Mouse (Mus musculus) heart, embryonic 14.5 days (tissue): Measurements from ENCODE around the gene Polr2e. TPM values are rescaled to one million over a fixed set of nuclear protein-coding genes. Genes with fewer than 3 reads are reported as not detected.

Source experiments
- ATAC-seq: fragments of 200-750 bp; cut with Nextera tagmentation; 2 replicates; pipeline ENCODE4 v1.8.0; 2017; ENCODE audit warnings: low read depth, moderate TSS enrichment; ENCODE audit not compliant: insufficient number of reproducible peaks, insufficient read depth, low FRiP score
- H3K27ac ChIP-seq, 2 experiments: fragments of 200-500 bp in 1 of 2; fragments of 300-500 bp in 1 of 2; sonication (generic) in 1 of 2; replicated peaks in 1 of 2; 2 replicates each; pipeline ENCODE4 v1.5.1; 2012 to 2014; ENCODE audit warnings: low read depth in 2 of 2, low read length in 2 of 2, control low read depth in 1 of 2, mild to moderate bottlenecking in 1 of 2, mixed read lengths in 1 of 2; ENCODE audit not compliant: control insufficient read depth in 1 of 2, insufficient read depth in 1 of 2
- H3K27me3 ChIP-seq: fragments of 300-500 bp; sonication (generic); 2 replicates; pipeline ENCODE4 v1.6.1; 2014; ENCODE audit warnings: mild to moderate bottlenecking, low read length, control low read depth; ENCODE audit not compliant: control insufficient read depth, insufficient read depth
- H3K36me3 ChIP-seq: fragments of 300-500 bp; sonication (generic); 2 replicates; pipeline ENCODE4 v1.6.1; 2014; ENCODE audit warnings: mild to moderate bottlenecking, control low read depth, low read length, mixed read lengths; ENCODE audit not compliant: control insufficient read depth, insufficient read depth
- H3K4me1 ChIP-seq, 2 experiments: fragments of 200-500 bp in 1 of 2; fragments of 300-500 bp in 1 of 2; sonication (generic) in 1 of 2; 2 replicates each; pipeline ENCODE4 v1.6.1; 2012 to 2014; ENCODE audit warnings: low read length in 2 of 2, control low read depth in 1 of 2, mixed read lengths in 1 of 2; ENCODE audit not compliant: control insufficient read depth in 2 of 2, insufficient read depth in 2 of 2
- H3K4me2 ChIP-seq: fragments of 300-500 bp; sonication (generic); 2 replicates; pipeline ENCODE4 v1.6.1; 2014; ENCODE audit warnings: mild to moderate bottlenecking, low read length
- H3K4me3 ChIP-seq, 2 experiments: fragments of 200-500 bp in 1 of 2; fragments of 300-500 bp in 1 of 2; sonication (generic) in 1 of 2; 2 replicates each; pipeline ENCODE4 v1.5.1; 2012 to 2014; ENCODE audit warnings: low read length in 2 of 2, mild to moderate bottlenecking in 2 of 2, control low read depth in 1 of 2, low read depth in 1 of 2, moderate library complexity in 1 of 2; ENCODE audit not compliant: control insufficient read depth in 1 of 2, insufficient read depth in 1 of 2
- H3K9ac ChIP-seq: fragments of 300-500 bp; sonication (generic); 2 replicates; pipeline ENCODE4 v1.6.1; 2014; ENCODE audit warnings: mild to moderate bottlenecking, low read length
- H3K9me3 ChIP-seq: fragments of 300-500 bp; sonication (generic); 2 replicates; pipeline ENCODE4 v1.6.1; 2016; ENCODE audit warnings: low read length, control low read depth; ENCODE audit not compliant: control insufficient read depth
- WGBS: fragments of 180-500 bp; shearing (Covaris S2); extraction: QIAGEN DNeasy Blood & Tissue Kit; methylation state at CpG from one replicate; pipeline ENCODE4 v1.1.7; 2014; 5-methylcytosine and 5-hydroxymethylcytosine counted together
- polyA plus RNA-seq: library from polyadenylated mRNA; unstranded; fragments of >200 nt; fragmentation: Nextera tagmentation; extraction: Ambion mirVana; gene quantifications from 2 replicates; pipeline ENCODE4 v1.2.1, GENCODE M21; 2014

Polr2e gene
- polyA plus RNA-seq, 1 experiment from 2014 or later, result 162 TPM

- 75% methylated on average over 9 of the region's 9 CpGs for WGBS
- Histone ChIP-seq H3K27me3 (peaks cover 13% of the 10 kb centered on the region; the same call in 1 of the 2 replicates), H3K9ac (no peak overlapping the region), H3K27ac (no peak overlapping the region), H3K36me3 (no peaks in the 10 kb centered on the region), H3K4me3 (no peak overlapping the region), H3K9me3 (no peaks in the 10 kb centered on the region), H3K4me2 (no peak overlapping the region), H3K4me1 (peaks cover 18 to 23% of the 10 kb centered on the region in 2 experiments)
- no peak for ATAC-seq
Observed at GRCm38 (mm10) chr10:80001945-80002344, 37.6 kb downstream of the Polr2e start.

- peak overlapping the region; percentile 47 for H3K9ac ChIP-seq
- peaks cover 11 to 14% of the 10 kb centered on the region in 2 experiments; a peak in 3 of 4 replicates for H3K4me1 ChIP-seq
- H3K27me3 ChIP-seq, result peaks cover 10% of the 10 kb centered on the region; the same call in 1 of the 2 replicates
- no peak overlapping the region; a peak in 1 of 4 replicates for H3K27ac ChIP-seq
- no peaks in the 10 kb centered on the region for H3K9me3 ChIP-seq
- 10% methylated on average over 15 of the region's 15 CpGs for WGBS
- no peak for ATAC-seq
- peak overlapping the region; percentile 80 for H3K4me2 ChIP-seq
- peak overlapping the region; percentile 53 to 73 for H3K4me3 ChIP-seq
- peaks cover 27% of the 10 kb centered on the region for H3K36me3 ChIP-seq
Observed at GRCm38 (mm10) chr10:79997819-79998218, 41.8 kb downstream of the Polr2e start.

- peak; percentile 25; the same call in 1 of the 2 replicates for ATAC-seq
- no peaks in the 10 kb centered on the region for H3K9me3 ChIP-seq
- WGBS, result 1% methylated on average over 35 of the region's 35 CpGs
Observed at GRCm38 (mm10) chr10:79997034-79997760, 42.4 kb downstream of the Polr2e start.

GRCm38 (mm10) chr10:79996272-79997033 is 43.1 kb downstream of the Polr2e start, which contains the start of gene Abca7:
Abca7 (plus strand) TSS chr10:79996494.
- no peaks in the 10 kb centered on the region; the same call in 1 of the 2 replicates for H3K9me3 ChIP-seq
- H3K27me3 ChIP-seq, result 0 out of 2 replicates have a peak, but pooled peaks cover 2% of the 10 kb centered on the region
- H3K4me3 ChIP-seq, result peak within 1 kb of the TSS; percentile 53 to 73
- H3K9ac ChIP-seq, result peak within 1 kb of the TSS; percentile 74
- H3K27ac ChIP-seq, result peak within 1 kb of the TSS; percentile 60 to 73
- peak within 1 kb of the TSS; percentile 80 for H3K4me2 ChIP-seq
- peaks cover 41% of the 10 kb centered on the region for H3K36me3 ChIP-seq
- peaks cover 9 to 11% of the 10 kb centered on the region in 2 experiments; a peak in 3 of 4 replicates for H3K4me1 ChIP-seq
- under 1% methylated on average over 34 of the region's 34 CpGs for WGBS
- peak; percentile 81 for ATAC-seq

More at GRCm38 (mm10) chr10:79997034-79997760, 42.4 kb downstream of the Polr2e start:
- H3K4me1 ChIP-seq, result peaks cover 9 to 11% of the 10 kb centered on the region in 2 experiments; a peak in 3 of 4 replicates
- H3K4me2 ChIP-seq, result peak overlapping the region; percentile 80
- H3K36me3 ChIP-seq, result peaks cover 33% of the 10 kb centered on the region
- H3K4me3 ChIP-seq, result peak overlapping the region; percentile 53 to 73
- H3K27me3 ChIP-seq, result peaks cover 9% of the 10 kb centered on the region; the same call in 1 of the 2 replicates
- peak overlapping the region; percentile 74 for H3K9ac ChIP-seq
- H3K27ac ChIP-seq, result peak overlapping the region in 1 of 2 experiments; percentile 73; a peak in 1 of 4 replicates

- Histone ChIP-seq H3K36me3 (peaks cover 49% of the 10 kb centered on the region), H3K9ac (no peak overlapping the region), H3K4me2 (no peak overlapping the region; the same call in 1 of the 2 replicates), H3K27me3 (no peaks in the 10 kb centered on the region), H3K9me3 (no peaks in the 10 kb centered on the region; the same call in 1 of the 2 replicates), H3K4me1 (peaks cover 9 to 13% of the 10 kb centered on the region in 2 experiments; a peak in 3 of 4 replicates), H3K4me3 (no peak overlapping the region), H3K27ac (no peak overlapping the region)
- 86% methylated on average over 1 of the region's 1 CpGs for WGBS
- no peak for ATAC-seq
Observed at GRCm38 (mm10) chr10:79995636-79996035, 44.0 kb downstream of the Polr2e start.

GRCm38 (mm10) chr10:79994397-79995115 is 45.0 kb downstream of the Polr2e start:
- peaks cover 18% of the 10 kb centered on the region in 2 experiments for H3K4me1 ChIP-seq
- no peak overlapping the region for H3K4me3 ChIP-seq
- H3K27ac ChIP-seq, result no peak overlapping the region
- 79% methylated on average over 16 of the region's 16 CpGs for WGBS
- no peaks in the 10 kb centered on the region for H3K27me3 ChIP-seq
- ATAC-seq, result no peak
- H3K4me2 ChIP-seq, result no peak overlapping the region
- H3K9me3 ChIP-seq, result no peaks in the 10 kb centered on the region; the same call in 1 of the 2 replicates
- peaks cover 49% of the 10 kb centered on the region for H3K36me3 ChIP-seq
- no peak overlapping the region for H3K9ac ChIP-seq

- H3K27me3 ChIP-seq, result no peaks in the 10 kb centered on the region
- H3K4me3 ChIP-seq, result no peak overlapping the region
- WGBS, result 88% methylated on average over 6 of the region's 6 CpGs
- H3K27ac ChIP-seq, result no peak overlapping the region
- ATAC-seq, result no peak
- H3K9ac ChIP-seq, result no peak overlapping the region
- no peak overlapping the region for H3K4me2 ChIP-seq
- H3K9me3 ChIP-seq, result no peaks in the 10 kb centered on the region; the same call in 1 of the 2 replicates
- peaks cover 21 to 30% of the 10 kb centered on the region in 2 experiments for H3K4me1 ChIP-seq
- peaks cover 49% of the 10 kb centered on the region for H3K36me3 ChIP-seq
Observed at GRCm38 (mm10) chr10:79991548-79991947, 48.0 kb downstream of the Polr2e start.
